Mouse (Mus musculus) intestine, embryonic 16.5 days (tissue): ENCODE measurements at regions not wholly inside any gene's neighbourhood (a gene's known extent, or its start where the extent isn't known, plus 50 kb on each side); places are given as distances from the start of the nearest gene placed in this dataset.

Source experiments
- ATAC-seq: fragments of 200-750 bp; cut with Nextera tagmentation; 2 replicates; pipeline ENCODE4 v1.8.0; 2017; ENCODE audit warnings: moderate TSS enrichment, moderate library complexity
- H3K27ac ChIP-seq: fragments of 300-500 bp; sonication (generic); 2 replicates; pipeline ENCODE4 v1.5.1; 2014; ENCODE audit warnings: mild to moderate bottlenecking, low read length
- H3K27me3 ChIP-seq: fragments of 300-500 bp; sonication (generic); replicated peaks from 2 replicates; pipeline ENCODE4 v1.6.1; 2014; ENCODE audit warnings: low read length, control low read depth, mixed read lengths; ENCODE audit not compliant: control insufficient read depth, insufficient read depth
- H3K36me3 ChIP-seq: fragments of 300-500 bp; sonication (generic); 2 replicates; pipeline ENCODE4 v1.6.1; 2014; ENCODE audit warnings: low read length, control low read depth; ENCODE audit not compliant: control insufficient read depth, insufficient read depth
- H3K4me1 ChIP-seq: fragments of 300-500 bp; sonication (generic); 2 replicates; pipeline ENCODE4 v1.6.1; 2014; ENCODE audit warnings: low read length, control low read depth, mixed read lengths; ENCODE audit not compliant: control insufficient read depth, insufficient read depth
- H3K4me2 ChIP-seq: fragments of 300-500 bp; sonication (generic); 2 replicates; pipeline ENCODE4 v1.6.1; 2014; ENCODE audit warnings: low read depth, low read length, control low read depth
- H3K4me3 ChIP-seq: fragments of 300-500 bp; sonication (generic); 2 replicates; pipeline ENCODE4 v1.5.1; 2014; ENCODE audit warnings: mild to moderate bottlenecking, low read length
- H3K9ac ChIP-seq: fragments of 300-500 bp; sonication (generic); 2 replicates; pipeline ENCODE4 v1.6.1; 2014; ENCODE audit warnings: low read depth, low read length
- H3K9me3 ChIP-seq: fragments of 300-500 bp; sonication (generic); 2 replicates; pipeline ENCODE4 v1.6.1; 2016; ENCODE audit warnings: low read length, control low read depth; ENCODE audit not compliant: control insufficient read depth
- WGBS: fragments of 180-500 bp; shearing (Covaris S2); extraction: QIAGEN DNeasy Blood & Tissue Kit; methylation state at CpG from one replicate; pipeline ENCODE4 v1.1.7; 2014; 5-methylcytosine and 5-hydroxymethylcytosine counted together

DNA sequence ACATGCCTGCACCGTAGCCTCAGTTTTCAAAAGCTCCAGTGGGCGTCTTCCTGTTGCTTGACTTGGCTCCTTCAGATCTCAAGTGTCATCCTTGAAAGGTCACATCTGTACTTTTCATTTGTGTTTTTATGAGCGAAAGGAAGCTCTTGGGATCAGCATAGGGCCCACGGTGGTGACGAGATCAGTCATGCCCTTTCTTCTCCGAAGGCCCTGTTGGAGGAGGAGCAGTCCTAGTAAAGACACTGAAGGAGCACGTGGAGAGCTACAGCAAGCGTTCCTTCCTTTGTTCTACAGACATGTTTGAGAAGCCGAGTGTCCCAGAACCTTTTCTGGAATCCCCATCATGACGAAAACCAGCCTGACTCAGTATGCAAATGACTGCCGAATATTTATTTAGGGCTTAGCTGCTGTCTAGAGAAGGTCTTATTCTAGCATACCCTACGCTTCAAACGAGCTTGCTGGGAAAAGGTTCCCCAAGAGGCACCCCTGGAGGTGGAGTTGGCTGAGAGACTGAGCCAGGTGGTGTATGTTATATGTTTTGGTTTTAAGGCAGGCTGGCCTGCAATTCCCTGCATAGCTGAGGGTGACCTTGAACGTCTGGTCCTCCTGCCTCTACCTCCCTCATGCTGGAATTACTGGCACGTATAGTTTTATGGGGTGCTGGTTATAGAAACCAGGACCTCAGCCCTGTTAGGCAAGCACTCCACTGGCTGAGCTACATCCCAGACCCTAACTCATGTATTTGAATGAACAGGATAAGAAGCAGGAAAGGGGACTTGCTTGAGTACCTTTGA is 285.1 kb upstream of the Cdh5 start:
- Histone ChIP-seq H3K27me3 (no peaks in the 10 kb centered on the region), H3K36me3 (no peaks in the 10 kb centered on the region), H3K9me3 (no peaks in the 10 kb centered on the region), H3K4me2 (no peak overlapping the region), H3K9ac (no peak overlapping the region), H3K4me1 (0 out of 2 replicates have a peak, but pooled peaks cover 8% of the 10 kb centered on the region), H3K4me3 (no peak overlapping the region), H3K27ac (no peak overlapping the region)
- no peak for ATAC-seq
- 60% methylated on average over 15 of the region's 15 CpGs for WGBS

DNA sequence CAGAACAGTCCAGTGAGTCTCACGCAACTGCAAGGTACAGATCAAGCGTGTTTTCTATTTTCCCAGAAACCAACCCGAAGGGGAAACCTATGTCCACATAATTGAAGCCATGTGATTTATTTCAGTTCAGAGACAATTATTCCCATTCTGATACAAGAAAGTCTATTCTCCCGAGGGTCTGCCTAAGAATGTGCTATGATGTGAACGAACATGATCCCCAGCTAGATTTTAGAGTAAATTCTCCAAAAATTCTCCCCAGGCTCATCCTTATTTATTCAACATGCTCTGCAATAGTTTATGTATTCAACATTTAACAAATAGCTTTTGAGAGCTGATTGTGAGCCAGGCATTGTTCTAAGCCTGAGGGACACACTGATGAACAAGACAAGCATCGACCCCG is 277.9 kb upstream of the Cdh5 start:
- ATAC-seq, result no peak
- Histone ChIP-seq H3K4me3 (no peak overlapping the region), H3K27ac (no peak overlapping the region), H3K9me3 (no peaks in the 10 kb centered on the region), H3K9ac (no peak overlapping the region), H3K4me1 (no peaks in the 10 kb centered on the region), H3K27me3 (no peaks in the 10 kb centered on the region), H3K4me2 (no peak overlapping the region), H3K36me3 (no peaks in the 10 kb centered on the region)
- 86% methylated on average over 7 of the region's 7 CpGs for WGBS

DNA sequence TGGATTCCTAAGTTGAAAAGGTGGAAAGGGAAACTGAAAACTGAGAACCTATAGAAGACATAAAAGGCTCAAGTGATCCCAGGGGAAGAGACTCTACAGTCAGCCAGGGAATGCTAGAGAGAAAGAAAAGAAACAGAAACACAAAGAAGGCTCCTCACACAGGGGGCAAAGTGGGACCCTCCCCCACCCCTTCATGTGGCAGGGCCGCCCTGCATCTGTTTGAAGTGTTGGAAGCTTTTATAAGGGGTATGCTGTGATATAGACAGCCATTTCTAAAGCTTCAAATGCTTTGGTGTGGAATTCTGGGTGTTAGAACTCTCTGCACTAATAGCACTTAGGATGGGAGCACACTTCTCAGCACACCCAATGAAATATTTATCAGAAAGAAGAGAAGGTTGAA is 276.7 kb upstream of the Cdh5 start:
- Histone ChIP-seq H3K4me2 (no peak overlapping the region), H3K4me3 (no peak overlapping the region), H3K9me3 (no peaks in the 10 kb centered on the region), H3K27ac (no peak overlapping the region), H3K27me3 (no peaks in the 10 kb centered on the region), H3K36me3 (no peaks in the 10 kb centered on the region), H3K4me1 (no peaks in the 10 kb centered on the region), H3K9ac (no peak overlapping the region)
- WGBS, result 46% methylated on average over 1 of the region's 1 CpGs
- no peak for ATAC-seq

DNA sequence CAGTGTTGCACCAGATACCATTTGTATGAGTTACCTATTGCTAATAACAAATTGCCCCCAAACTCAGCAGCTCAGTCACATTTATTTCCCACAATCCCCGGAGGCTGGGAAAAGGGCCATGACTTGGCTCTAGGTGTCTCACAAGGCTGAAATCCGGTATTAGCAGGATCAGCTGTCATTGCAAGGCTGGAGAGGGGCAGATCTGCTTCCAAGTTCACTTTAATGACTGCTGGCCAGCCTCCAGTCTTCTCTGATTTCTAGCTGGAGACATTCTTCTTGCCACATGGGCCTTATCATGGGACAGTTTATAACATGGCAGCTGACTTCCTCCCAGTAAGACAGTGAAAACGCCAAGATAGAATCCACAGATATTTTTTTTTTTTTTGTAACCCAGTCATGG is 276.1 kb upstream of the Cdh5 start:
- Histone ChIP-seq H3K9ac (no peak overlapping the region), H3K4me3 (no peak overlapping the region), H3K4me1 (no peaks in the 10 kb centered on the region), H3K4me2 (no peak overlapping the region), H3K36me3 (no peaks in the 10 kb centered on the region), H3K27me3 (no peaks in the 10 kb centered on the region), H3K27ac (no peak overlapping the region), H3K9me3 (no peaks in the 10 kb centered on the region)
- ATAC-seq, result peak; percentile 75
- WGBS, result 50% methylated on average over 3 of the region's 3 CpGs

DNA sequence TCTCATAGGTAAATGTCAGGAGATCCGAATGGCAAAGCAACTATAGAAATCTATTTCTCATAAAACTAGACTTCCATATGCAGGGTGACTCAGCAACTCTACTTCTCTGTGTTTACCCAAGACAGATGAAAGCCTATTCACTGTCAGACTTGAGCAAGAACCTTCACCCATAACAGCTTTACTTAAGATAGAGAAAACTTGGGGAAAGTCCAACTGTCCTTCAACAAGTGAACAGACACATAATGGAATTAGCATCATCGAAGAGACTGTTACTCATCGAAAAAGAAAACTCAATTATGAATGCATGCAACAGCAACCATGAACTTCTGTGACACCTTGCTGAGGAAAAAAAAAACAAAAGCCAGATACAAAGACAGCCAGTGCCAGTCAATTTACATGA is 271.0 kb upstream of the Cdh5 start:
- Histone ChIP-seq H3K36me3 (no peaks in the 10 kb centered on the region), H3K4me1 (no peaks in the 10 kb centered on the region), H3K4me2 (no peak overlapping the region), H3K27ac (no peak overlapping the region), H3K27me3 (no peaks in the 10 kb centered on the region), H3K4me3 (no peak overlapping the region), H3K9ac (no peak overlapping the region), H3K9me3 (no peaks in the 10 kb centered on the region)
- no peak for ATAC-seq
- 81% methylated on average over 3 of the region's 3 CpGs for WGBS

DNA sequence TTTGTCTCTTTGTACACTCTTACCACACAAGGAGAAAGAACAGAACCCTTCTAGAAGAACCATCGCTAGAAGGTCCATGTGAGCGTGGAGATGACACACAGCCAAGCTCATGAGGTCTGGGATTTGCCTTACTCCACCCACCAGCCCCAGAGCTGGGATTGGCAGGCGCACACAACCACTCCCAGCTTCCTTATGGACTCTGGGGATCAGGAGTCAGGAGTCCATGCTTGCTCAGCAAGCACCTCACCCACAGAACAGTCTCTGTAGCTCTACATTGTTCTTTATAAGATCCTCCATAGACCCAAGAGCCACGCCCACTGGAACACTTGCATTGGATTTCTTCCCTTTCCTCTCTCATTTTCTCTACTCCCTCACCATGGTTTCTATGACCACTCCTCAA is 261.4 kb upstream of the Cdh5 start:
- peak; percentile 52; the same call in 1 of the 2 replicates for ATAC-seq
- 89% methylated on average over 4 of the region's 4 CpGs for WGBS
- H3K36me3 ChIP-seq, result no peaks in the 10 kb centered on the region

DNA sequence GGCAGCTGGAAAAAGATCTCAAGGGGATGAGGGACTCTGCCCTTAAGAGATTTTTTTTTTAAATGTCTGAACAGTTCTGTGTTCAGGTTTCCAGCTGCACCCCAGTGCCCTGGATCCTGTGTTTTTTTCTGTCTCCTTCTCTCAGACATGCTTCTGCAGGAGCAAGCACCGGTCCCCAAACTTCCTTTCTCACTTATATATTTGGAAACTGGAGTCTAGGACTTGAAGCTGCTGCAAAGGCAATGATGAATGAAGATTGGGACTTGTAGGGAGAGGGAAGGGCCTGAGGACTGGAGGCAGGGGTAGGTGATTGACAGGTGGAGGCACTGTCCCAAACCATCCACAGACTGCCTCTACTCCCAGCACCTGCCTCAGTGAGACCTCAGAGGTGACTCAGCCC is 255.5 kb upstream of the Cdh5 start:
- no peak overlapping the region for H3K9ac ChIP-seq
- 74% methylated on average over 1 of the region's 1 CpGs for WGBS
- no peaks in the 10 kb centered on the region for H3K9me3 ChIP-seq
- H3K4me3 ChIP-seq, result no peak overlapping the region
- no peaks in the 10 kb centered on the region for H3K36me3 ChIP-seq
- no peak overlapping the region for H3K4me2 ChIP-seq
- no peaks in the 10 kb centered on the region; the same call in 1 of the 2 replicates for H3K4me1 ChIP-seq
- H3K27ac ChIP-seq, result no peak overlapping the region
- ATAC-seq, result no peak
- H3K27me3 ChIP-seq, result no peaks in the 10 kb centered on the region

More for the DNA sequence above, 261.4 kb upstream of the Cdh5 start:
- no peaks in the 10 kb centered on the region for H3K4me1 ChIP-seq
- no peak overlapping the region for H3K9ac ChIP-seq
- H3K27me3 ChIP-seq, result no peaks in the 10 kb centered on the region
- H3K4me2 ChIP-seq, result no peak overlapping the region
- H3K4me3 ChIP-seq, result no peak overlapping the region
- H3K9me3 ChIP-seq, result no peaks in the 10 kb centered on the region
- no peak overlapping the region for H3K27ac ChIP-seq

DNA sequence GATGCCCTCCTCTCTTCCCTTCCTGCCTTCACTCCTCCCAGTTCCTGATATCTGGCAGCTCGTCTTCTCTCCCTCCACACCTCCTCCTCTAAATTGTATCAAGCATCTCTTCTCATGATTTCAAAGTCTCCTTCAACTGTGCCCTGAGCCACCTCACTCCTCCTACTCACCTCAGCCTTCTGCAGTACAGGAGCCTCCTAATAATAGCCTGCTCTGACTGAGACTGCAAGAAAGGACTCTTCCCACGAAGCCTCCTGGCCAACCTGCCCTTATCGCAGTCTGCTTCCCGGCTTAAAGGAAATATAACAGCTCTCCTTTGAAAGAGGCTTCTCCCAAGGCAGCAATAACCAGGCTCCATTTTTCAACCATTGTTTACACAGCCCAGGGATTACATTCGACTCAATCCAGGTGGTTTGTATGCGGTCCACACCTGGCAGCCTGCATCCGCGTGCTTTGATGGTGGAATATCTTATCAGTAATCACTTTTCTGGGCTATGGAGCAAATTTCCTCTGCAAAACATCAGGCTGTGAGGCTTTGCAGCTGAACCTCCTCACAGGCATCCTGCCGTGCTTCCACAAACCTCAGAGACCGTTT is 254.9 kb upstream of the Cdh5 start:
- H3K9me3 ChIP-seq, result no peaks in the 10 kb centered on the region
- no peak overlapping the region for H3K4me3 ChIP-seq
- 26% methylated on average over 10 of the region's 10 CpGs for WGBS
- ATAC-seq, result peak; percentile 42; the same call in 1 of the 2 replicates
- H3K9ac ChIP-seq, result no peak overlapping the region
- H3K4me1 ChIP-seq, result no peaks in the 10 kb centered on the region; the same call in 1 of the 2 replicates
- no peaks in the 10 kb centered on the region for H3K36me3 ChIP-seq
- no peak overlapping the region for H3K4me2 ChIP-seq
- H3K27ac ChIP-seq, result no peak overlapping the region
- no peaks in the 10 kb centered on the region for H3K27me3 ChIP-seq

DNA sequence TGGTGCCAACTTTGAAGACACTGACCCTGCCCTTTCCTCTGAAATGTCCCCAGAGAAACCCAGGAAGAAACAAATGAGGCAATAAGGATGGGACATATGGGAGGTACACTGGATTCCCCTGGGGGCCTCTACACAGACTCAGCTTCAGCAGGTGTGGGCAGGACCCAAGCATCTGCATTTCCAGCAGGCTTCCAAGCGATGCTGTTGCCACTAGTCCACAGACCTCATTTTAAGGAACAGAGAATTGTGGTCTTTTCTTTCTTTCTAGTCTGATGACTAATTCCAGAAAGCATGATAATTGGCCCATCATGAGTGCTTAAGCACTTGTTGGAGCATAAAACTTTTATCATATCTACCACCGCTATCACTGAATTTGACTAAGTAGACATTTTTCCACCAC is 251.6 kb upstream of the Cdh5 start:
- Histone ChIP-seq H3K9me3 (no peaks in the 10 kb centered on the region), H3K9ac (no peak overlapping the region), H3K4me3 (no peak overlapping the region), H3K27ac (no peak overlapping the region), H3K36me3 (no peaks in the 10 kb centered on the region), H3K4me2 (no peak overlapping the region), H3K4me1 (no peaks in the 10 kb centered on the region; the same call in 1 of the 2 replicates), H3K27me3 (no peaks in the 10 kb centered on the region)
- whole genome bisulfite sequencing, result 96% methylated on average over 2 of the region's 2 CpGs
- no peak for ATAC-seq
